Mouse (Mus musculus) cortical plate, adult 2 months (tissue): ENCODE measurements around the gene Trim71. TPM values are rescaled to one million over a fixed set of nuclear protein-coding genes. Genes with fewer than 3 reads are reported as not detected.

ENCODE experiments used
- H3K27ac ChIP-seq: fragments of 200-500 bp; 2 replicates; pipeline ENCODE4 v1.5.1; 2012; ENCODE audit warnings: low read length, control low read depth, inconsistent platforms; ENCODE audit not compliant: insufficient read depth
- H3K4me1 ChIP-seq: fragments of 200-500 bp; 2 replicates; pipeline ENCODE4 v1.6.1; 2011; ENCODE audit warnings: low read length; ENCODE audit not compliant: control insufficient read depth, insufficient read depth
- H3K4me3 ChIP-seq: fragments of 200-500 bp; 2 replicates; pipeline ENCODE4 v1.5.1; 2011; ENCODE audit warnings: mild to moderate bottlenecking, low read length, control low read depth; ENCODE audit not compliant: insufficient read depth
- CTCF ChIP-seq: fragments of 200-500 bp; IDR thresholded peaks from 2 replicates; pipeline ENCODE4 v1.5.1; 2011; ENCODE audit warnings: mild to moderate bottlenecking, control low read depth, low read length; ENCODE audit not compliant: insufficient read depth; ENCODE audit errors: extremely low read depth
- POLR2A ChIP-seq: fragments of 200-500 bp; IDR thresholded peaks from 2 replicates; pipeline ENCODE4 v1.6.1; 2011; ENCODE audit warnings: mild to moderate bottlenecking, low read length, control low read depth; ENCODE audit not compliant: insufficient read depth; ENCODE audit errors: extremely low read depth
- polyA plus RNA-seq: library from polyadenylated mRNA; depleted of rRNA; stranded (reverse); fragments of >200 nt; gene quantifications from 2 replicates; pipeline ENCODE4 v1.2.3, GENCODE M21; 2012

The Trim71 gene
- polyA plus RNA-seq, 1 experiment: 0.27 TPM

DNA sequence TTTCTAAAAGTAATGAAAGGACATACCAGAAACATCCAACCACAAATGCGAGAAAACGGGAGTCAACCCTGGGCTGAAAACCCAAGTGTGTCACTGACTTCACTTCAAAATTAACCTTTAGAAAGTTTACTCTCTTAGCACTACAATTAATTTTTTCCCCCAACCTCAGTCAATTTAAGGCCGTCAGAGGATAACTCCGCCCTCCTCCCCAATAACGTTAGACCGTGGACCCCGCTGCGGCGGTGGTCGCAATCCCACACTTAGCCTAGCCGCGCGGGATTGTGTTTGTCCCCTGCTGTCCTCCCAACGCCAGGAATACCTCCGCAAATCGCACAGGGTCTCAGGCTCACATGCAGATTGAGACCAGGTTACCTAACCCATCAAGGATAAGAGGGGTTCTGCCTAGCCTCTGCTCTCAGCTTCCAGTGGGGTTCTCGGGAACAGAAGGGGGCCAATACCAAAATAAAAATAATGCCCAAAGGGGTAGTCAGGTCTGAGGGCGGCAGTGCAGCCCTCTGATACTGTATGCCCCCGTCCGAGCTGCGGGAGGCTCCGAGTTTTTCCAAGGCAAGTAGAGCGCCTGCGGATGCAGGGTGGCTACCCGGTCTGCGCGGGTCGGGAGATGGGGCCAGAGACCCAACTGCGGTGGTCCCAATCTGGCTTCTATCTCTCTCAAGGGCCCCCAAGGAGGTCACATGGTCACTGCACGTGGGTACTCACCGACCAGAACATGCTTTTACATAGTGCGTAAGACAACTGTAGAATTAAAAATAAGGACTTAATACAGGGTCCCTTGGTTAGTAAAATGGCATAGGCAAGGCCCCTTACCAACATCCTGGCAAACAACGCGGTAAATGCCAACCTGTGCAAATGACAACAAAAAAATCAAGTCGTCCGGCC, 3.1 kb downstream of the Trim71 start:
- no peak for TF ChIP-seq POLR2A
- H3K27ac ChIP-seq: no peak overlapping the region
- H3K4me3 ChIP-seq: no peak overlapping the region
- H3K4me1 ChIP-seq: no peaks in the 10 kb centered on the region

- H3K4me3 ChIP-seq: no peak overlapping the region
- no peak for TF ChIP-seq CTCF
- TF ChIP-seq POLR2A: no peak
- H3K4me1 ChIP-seq: no peaks in the 10 kb centered on the region
- H3K27ac ChIP-seq: no peak overlapping the region
Observed at GRCm38 (mm10) chr9:114560141-114560540, 4.0 kb downstream of the Trim71 start.

- TF ChIP-seq POLR2A: no peak
- no peak for TF ChIP-seq CTCF
- Histone ChIP-seq H3K27ac (no peak overlapping the region), H3K4me3 (no peak overlapping the region), H3K4me1 (no peaks in the 10 kb centered on the region)
Observed at GRCm38 (mm10) chr9:114557086-114557485, 7.1 kb downstream of the Trim71 start.

GRCm38 (mm10) chr9:114556276-114556855, 7.8 kb downstream of the Trim71 start:
- Histone ChIP-seq H3K4me3 (no peak overlapping the region), H3K27ac (no peak overlapping the region), H3K4me1 (no peaks in the 10 kb centered on the region)
- TF ChIP-seq CTCF (no peak), POLR2A (no peak)

DNA sequence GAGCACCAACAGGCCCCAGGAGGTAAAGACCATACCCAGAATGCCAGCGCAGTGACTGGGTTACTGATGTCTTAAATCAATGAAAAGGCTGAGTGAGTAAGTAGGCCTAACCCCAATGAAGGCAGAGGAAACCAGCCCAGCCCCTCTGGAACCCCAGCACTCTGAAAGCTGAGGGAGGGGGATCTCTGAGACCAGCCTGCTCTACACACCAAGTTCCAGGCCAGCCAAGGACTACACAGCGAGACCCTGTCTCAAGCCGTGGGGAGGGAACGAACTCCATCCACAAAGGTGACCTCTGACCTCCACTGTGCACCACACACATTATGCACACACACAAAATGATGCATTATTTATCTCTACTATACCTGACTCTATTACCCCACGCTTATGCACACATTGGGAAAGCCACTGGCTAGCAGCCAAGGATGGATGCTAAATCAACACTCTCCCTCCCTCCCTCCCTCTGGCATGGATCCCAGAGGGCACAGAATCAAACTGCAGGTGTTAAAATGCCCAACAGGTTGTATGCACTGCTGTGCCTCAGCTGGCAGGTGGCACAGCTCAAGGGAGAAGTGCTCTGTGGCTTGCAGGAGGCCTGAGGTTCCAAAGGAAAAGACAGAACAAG, 9.7 kb downstream of the Trim71 start:
- Histone ChIP-seq H3K4me3 (no peak overlapping the region), H3K27ac (no peak overlapping the region), H3K4me1 (no peaks in the 10 kb centered on the region)
- no peak for TF ChIP-seq POLR2A
- TF ChIP-seq CTCF: no peak

DNA sequence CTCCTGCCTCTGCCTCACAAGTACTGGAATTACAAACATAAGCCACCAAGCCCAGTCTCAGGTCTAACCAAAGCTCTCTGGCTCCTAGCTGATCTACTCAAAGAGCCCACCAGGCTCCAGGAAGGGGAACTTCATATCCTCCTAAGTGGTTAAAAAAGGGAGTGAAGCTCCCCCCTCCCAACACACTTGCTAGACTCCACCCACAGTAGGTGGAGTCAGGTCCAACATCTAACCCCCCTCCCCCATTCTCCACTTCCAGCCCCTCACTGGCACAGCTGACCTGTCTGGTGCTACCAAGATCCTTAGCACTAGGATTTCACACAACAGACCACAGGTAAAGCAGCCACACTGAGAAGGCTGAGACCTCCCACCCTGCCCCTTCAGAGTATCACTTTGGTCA, 10.3 kb downstream of the Trim71 start:
- Histone ChIP-seq H3K4me3 (no peak overlapping the region), H3K27ac (no peak overlapping the region), H3K4me1 (no peaks in the 10 kb centered on the region)
- TF ChIP-seq POLR2A (no peak), CTCF (no peak)

- H3K4me3 ChIP-seq: no peak overlapping the region
- TF ChIP-seq POLR2A (no peak), CTCF (no peak)
- H3K4me1 ChIP-seq: no peaks in the 10 kb centered on the region
- no peak overlapping the region for H3K27ac ChIP-seq
Observed at GRCm38 (mm10) chr9:114550033-114550432, 14.1 kb downstream of the Trim71 start.

GRCm38 (mm10) chr9:114549117-114549516, 15.1 kb downstream of the Trim71 start:
- no peak for TF ChIP-seq POLR2A
- no peak for TF ChIP-seq CTCF

DNA sequence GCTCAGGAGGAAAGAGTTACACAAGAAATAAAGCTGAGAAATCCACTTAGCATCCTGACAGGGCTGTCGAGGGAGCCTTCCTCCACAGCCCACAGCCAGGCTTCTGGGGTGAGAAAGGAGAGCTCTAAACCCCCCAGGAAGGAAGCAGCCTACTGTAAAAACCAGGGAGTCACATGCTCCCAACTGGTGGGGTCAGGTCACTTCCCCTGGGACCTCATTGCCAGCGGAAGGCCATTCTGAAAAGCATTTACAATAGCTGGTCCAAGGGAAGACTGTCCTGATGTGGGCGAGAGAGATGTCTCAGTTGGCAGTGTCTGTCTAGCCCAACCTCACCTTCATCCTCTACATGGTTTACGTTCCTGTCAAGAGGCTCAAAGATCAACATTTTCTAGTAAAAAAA, 15.7 kb downstream of the Trim71 start:
- TF ChIP-seq CTCF: no peak
- no peak for TF ChIP-seq POLR2A
- H3K4me3 ChIP-seq: no peak overlapping the region

More at GRCm38 (mm10) chr9:114549117-114549516, 15.1 kb downstream of the Trim71 start:
- H3K4me3 ChIP-seq: no peak overlapping the region
- H3K27ac ChIP-seq: no peak overlapping the region
- no peaks in the 10 kb centered on the region for H3K4me1 ChIP-seq

More for the DNA sequence above, 15.7 kb downstream of the Trim71 start:
- no peaks in the 10 kb centered on the region for H3K4me1 ChIP-seq
- H3K27ac ChIP-seq: no peak overlapping the region
